Mouse (Mus musculus) spleen, adult 2 months (tissue): Measurements from ENCODE around the gene Cdh8.

Experiments
- CTCF ChIP-seq: fragments of 200-500 bp; IDR thresholded peaks from 2 replicates; pipeline ENCODE4 v1.5.1; 2011; ENCODE audit warnings: mild to moderate bottlenecking, inconsistent platforms; ENCODE audit not compliant: insufficient read depth, insufficient read length, insufficient replicate concordance; ENCODE audit errors: extremely low read depth
- POLR2A ChIP-seq: fragments of 200-500 bp; IDR thresholded peaks from 2 replicates; pipeline ENCODE4 v1.6.1; 2011; ENCODE audit warnings: low read depth, low read length, inconsistent platforms

DNA sequence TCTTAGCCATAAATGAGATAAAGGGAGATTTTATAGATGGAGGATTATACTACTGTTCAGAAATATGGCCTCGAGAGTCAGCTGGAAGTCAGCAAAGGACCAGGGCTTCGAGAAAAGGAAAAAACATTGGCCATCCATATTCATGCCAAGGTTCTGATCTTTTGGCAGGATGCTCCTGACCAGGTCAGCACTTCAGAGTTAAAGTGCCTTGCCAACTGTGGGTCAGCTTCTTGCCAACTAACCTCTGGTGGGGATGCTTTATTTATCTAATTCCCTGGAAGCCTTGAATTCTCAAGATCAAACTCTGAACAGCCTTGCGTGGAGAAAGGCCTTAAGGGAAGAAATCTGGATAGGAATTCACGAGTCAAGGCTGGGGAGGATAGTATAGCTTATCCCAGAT, 9.6 kb upstream of the Cdh8 start:
- no peak for TF ChIP-seq POLR2A
- TF ChIP-seq CTCF, result no peak
